Mouse (Mus musculus) layer of hippocampus, adult 8-10 months (tissue): ENCODE data around the gene Sh3bp5. TPM values are rescaled to one million over a fixed set of nuclear protein-coding genes. Genes with fewer than 3 reads are reported as not detected.

ENCODE experiments used
- total RNA-seq, 4 experiments: library from RNA; stranded (reverse); gene quantifications; 2 replicates each; pipeline ENCODE4 v1.2.4; 2022

Sh3bp5 gene
- total RNA-seq, 4 experiments from 2014 or later: 105 to 134 (median 117) TPM

Other genes starting within 250 kb of the Sh3bp5 start
- 1 to 10 TPM; 2.3 to 3.7 (median 2.9) TPM for gene Tnnc1, start 227.8 kb downstream of the Sh3bp5 start, total RNA-seq
- gene Nisch, start 219.1 kb downstream of the Sh3bp5 start, total RNA-seq: 100 to 1,000 TPM; 432 to 530 (median 469) TPM
- gene Sema3g, start 218.2 kb downstream of the Sh3bp5 start, total RNA-seq: 1 to 10 TPM; 4.7 to 5.9 (median 5.6) TPM
- gene Phf7, start 184.8 kb downstream of the Sh3bp5 start, total RNA-seq: 1 to 10 TPM; 4.5 to 5.4 (median 4.9) TPM
- 100 to 1,000 TPM; 118 to 138 (median 130) TPM for gene Bap1, start 184.6 kb downstream of the Sh3bp5 start, total RNA-seq
- 1 to 10 TPM; 4.4 to 6.4 (median 5.9) TPM for gene Dnah1, start 112.2 kb downstream of the Sh3bp5 start, total RNA-seq
- gene Capn7, start 99.4 kb downstream of the Sh3bp5 start, total RNA-seq: 10 to 100 TPM; 34.9 to 44.0 (median 40.9) TPM
- 10 to 100 TPM; 13.8 to 21.0 (median 16.9) TPM for gene Eaf1, start 58.3 kb upstream of the Sh3bp5 start, total RNA-seq
- 10 to 100 TPM; 27.8 to 32.8 (median 31.8) TPM for gene Mettl6, start 59.0 kb upstream of the Sh3bp5 start, total RNA-seq
- under 1 TPM; 0.18 to 0.37 (median 0.22) TPM for gene Colq, start 155.3 kb upstream of the Sh3bp5 start, total RNA-seq
- gene Gm49387, start 204.8 kb upstream of the Sh3bp5 start, total RNA-seq: not detected
- 10 to 100 TPM in 3 of 4 experiments, 1 to 10 TPM in 1; 9.0 to 12.5 (median 11.0) TPM for gene Btd, start 204.9 kb upstream of the Sh3bp5 start, total RNA-seq
- gene Hacl1, start 205.2 kb upstream of the Sh3bp5 start, total RNA-seq: 10 to 100 TPM in 1 of 4 experiments, 1 to 10 TPM in 3; 7.3 to 10.9 (median 9.1) TPM